Mouse (Mus musculus): ENCODE measurements at regions not wholly inside any gene's neighbourhood (a gene's known extent, or its start where the extent isn't known, plus 50 kb on each side); places are given as distances from the start of the nearest gene placed in this dataset.

- no peak for DNase-seq
Measured at GRCm38 (mm10) chr13:116795041-116795440, 230.3 kb downstream of the Parp8 start.

- no peak for DNase-seq
Measured at GRCm38 (mm10) chr13:116781616-116782015, 243.7 kb downstream of the Parp8 start.

- no peak for DNase-seq
Measured at GRCm38 (mm10) chr13:116765491-116765890, 259.8 kb downstream of the Parp8 start.

GRCm38 (mm10) chr13:116759912-116760311 lies 265.4 kb downstream of the Parp8 start:
- no peak for DNase-seq

- DNase-seq, result no peak
Measured at GRCm38 (mm10) chr13:116740825-116741224, 284.5 kb downstream of the Parp8 start.

GRCm38 (mm10) chr13:116723361-116724153 lies 301.8 kb downstream of the Parp8 start:
- DNase-seq, result no peak

GRCm38 (mm10) chr13:116714809-116715208 lies 310.5 kb downstream of the Parp8 start:
- peak; percentile 22 for DNase-seq

GRCm38 (mm10) chr13:116711866-116712593 lies 313.3 kb downstream of the Parp8 start:
- peak; percentile 8 for DNase-seq

GRCm38 (mm10) chr13:116711148-116711865 lies 314.0 kb downstream of the Parp8 start:
- no peak for DNase-seq

GRCm38 (mm10) chr13:116709671-116710070 lies 315.7 kb downstream of the Parp8 start:
- no peak for DNase-seq

GRCm38 (mm10) chr13:116708846-116709245 lies 316.5 kb downstream of the Parp8 start:
- DNase-seq, result no peak

- DNase-seq, result no peak
Measured at GRCm38 (mm10) chr13:116708456-116708780, 316.9 kb downstream of the Parp8 start.

- DNase-seq, result no peak
Measured at GRCm38 (mm10) chr13:116707621-116708455, 317.5 kb downstream of the Parp8 start.

- DNase-seq, result no peak
Measured at GRCm38 (mm10) chr13:116706401-116707330, 318.7 kb downstream of the Parp8 start.

- no peak for DNase-seq
Measured at GRCm38 (mm10) chr13:116705611-116706386, 319.5 kb downstream of the Parp8 start.

GRCm38 (mm10) chr13:116688714-116689113 lies 336.6 kb downstream of the Parp8 start:
- no peak for DNase-seq

All from layer of hippocampus, adult 9-11 months (tissue).